Mouse (Mus musculus) right cerebral cortex, adult 18-20 months (tissue): Measurements from ENCODE around the gene Rpa1.
"Not testable (repeated sequence)": the region's sequence is repeated elsewhere in the genome, so short reads cannot be mapped to it uniquely, and the experiment has no call there.

ENCODE experiments used
- DNase-seq: peaks from one replicate; pipeline ENCODE4 v3.0.0; 2022; ENCODE audit warnings: mixed read lengths

The Rpa1 gene

GRCm38 (mm10) chr11:75348199-75348889, at the start of gene Rpa1, which contains the start of gene Smyd4:
Gene Rpa1, minus strand, starts transcription at chr11:75348324.
Gene Smyd4, plus strand, starts transcription at chr11:75348433.
- peak; percentile 97 for DNase-seq

DNA sequence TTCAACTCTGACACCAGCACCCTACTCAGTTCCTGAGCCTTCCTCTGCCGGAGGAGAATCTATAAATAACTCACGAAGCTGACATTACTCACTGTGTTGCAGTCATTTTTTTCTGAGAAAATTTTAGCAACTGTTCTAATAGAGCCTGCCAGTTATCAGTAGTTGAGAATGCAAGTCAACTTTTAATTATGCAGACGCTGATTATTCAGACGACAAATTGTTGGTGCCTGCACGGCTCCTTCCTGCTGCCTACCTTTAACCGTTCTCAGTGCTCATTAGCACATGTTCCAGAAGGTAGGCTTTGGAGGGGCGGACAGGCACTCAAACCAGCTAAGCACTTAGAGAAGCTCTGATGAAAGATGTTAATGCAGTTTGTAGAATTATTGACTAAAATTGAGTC, 49.3 kb upstream of the Rpa1 start:
- DNase-seq = no peak

DNA sequence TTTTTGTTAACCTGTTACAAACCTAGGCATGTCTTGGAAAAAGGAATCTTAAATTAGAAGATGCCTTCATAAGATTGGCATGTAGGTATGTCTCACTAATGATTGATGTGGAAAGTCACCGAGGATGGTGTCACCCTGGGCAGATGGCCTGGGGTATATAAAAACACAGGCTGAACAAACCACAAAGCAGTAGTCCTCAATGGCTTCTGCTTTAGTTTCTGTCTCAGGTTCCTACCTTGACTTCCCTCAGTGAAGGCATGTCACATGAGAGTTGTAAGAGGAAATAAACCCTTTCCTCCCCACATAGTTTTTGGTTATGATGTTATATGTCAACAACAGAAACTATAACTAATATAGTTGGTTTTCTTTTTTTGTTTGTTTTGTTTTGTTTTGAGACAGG, 47.5 kb upstream of the Rpa1 start:
- no peak for DNase-seq

GRCm38 (mm10) chr11:75383529-75383928, 35.4 kb upstream of the Rpa1 start:
- DNase-seq = not testable (repeated sequence)

DNA sequence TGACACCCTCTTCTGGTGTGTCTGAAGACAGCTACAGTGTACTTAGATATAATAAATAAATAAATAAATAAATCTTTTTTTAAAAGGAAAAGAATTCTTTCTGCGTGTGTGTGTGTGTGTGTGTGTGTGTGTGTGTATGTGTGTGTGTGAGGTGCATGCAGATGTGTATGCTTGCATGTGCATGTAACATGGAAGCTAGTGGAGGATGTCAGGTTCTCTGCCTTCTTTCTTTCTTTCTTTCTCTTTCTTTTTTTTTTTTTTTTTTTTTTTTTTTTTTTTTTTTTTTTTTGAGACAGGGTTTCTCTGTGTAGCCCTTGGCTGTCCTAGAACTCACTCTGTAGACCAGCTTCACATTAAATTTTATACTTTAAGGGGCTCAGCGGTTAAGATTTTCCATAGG, 30.7 kb upstream of the Rpa1 start:
- not testable (repeated sequence) for DNase-seq

DNA sequence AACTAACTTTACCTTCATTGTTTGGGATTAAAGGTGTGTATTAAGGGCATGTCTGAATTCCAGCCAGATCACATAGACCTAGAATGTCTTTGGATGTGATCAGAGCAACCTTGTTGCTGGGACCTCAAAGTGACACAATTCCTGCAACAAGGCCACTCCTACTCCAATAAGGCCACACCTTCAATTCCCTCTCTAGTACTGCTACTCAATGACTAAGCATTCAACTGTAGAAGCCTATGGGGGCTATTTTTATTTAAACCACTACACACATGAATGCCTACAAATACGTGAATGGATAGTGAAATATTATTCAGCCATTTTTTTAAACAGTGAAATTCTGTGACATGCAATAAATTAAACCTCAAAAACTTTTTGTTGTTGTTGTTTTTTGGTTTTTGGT, 29.0 kb upstream of the Rpa1 start:
- no peak for DNase-seq

- no peak for DNase-seq
Observed at GRCm38 (mm10) chr11:75355475-75355874, 7.4 kb upstream of the Rpa1 start.

DNA sequence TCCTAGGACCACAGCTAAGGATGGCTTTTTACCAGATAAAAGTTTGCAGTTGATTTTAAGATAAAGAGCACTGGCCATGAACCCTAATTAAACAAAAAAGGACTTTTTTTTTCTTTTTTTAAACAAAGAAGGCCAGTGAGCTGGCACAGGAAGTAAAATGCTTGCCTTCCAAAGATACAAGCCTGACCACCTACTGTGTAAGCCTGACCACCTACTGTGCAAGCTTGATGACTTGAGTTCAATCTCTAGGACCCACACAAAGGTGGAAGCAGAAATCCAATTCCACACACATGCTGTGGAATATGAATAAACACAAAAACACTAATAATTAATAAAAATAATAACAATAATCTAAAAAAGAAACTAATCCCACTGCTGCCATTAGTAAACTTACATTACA, 3.1 kb upstream of the Rpa1 start:
- DNase-seq = no peak

- no peak for DNase-seq
Observed at GRCm38 (mm10) chr11:75348890-75349261, 752 bp upstream of the Rpa1 start.

DNA sequence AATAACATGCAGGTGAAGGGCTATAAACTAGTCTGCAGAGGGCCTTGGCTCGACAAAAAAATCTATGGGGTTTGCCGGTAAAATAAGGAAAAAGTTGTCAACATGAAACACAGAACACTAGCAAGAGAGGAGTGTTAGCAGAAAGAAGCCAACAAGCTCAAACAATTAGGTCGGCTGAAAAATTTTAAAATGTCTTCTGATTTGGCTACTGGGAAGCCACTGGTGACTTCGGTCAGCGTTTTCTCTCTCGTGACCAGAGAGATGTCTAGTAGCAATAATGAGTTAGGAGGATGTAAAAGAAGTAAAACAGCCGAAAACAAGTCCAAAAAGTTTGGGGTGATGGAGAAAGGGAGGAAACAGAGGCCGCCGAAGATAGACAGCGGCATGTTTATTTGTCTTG, 528 bp downstream of the Rpa1 start:
- no peak for DNase-seq

GRCm38 (mm10) chr11:75347188-75347585, 937 bp downstream of the Rpa1 start:
- no peak for DNase-seq

- no peak for DNase-seq
Observed at GRCm38 (mm10) chr11:75346556-75347187, 1.5 kb downstream of the Rpa1 start.

DNA sequence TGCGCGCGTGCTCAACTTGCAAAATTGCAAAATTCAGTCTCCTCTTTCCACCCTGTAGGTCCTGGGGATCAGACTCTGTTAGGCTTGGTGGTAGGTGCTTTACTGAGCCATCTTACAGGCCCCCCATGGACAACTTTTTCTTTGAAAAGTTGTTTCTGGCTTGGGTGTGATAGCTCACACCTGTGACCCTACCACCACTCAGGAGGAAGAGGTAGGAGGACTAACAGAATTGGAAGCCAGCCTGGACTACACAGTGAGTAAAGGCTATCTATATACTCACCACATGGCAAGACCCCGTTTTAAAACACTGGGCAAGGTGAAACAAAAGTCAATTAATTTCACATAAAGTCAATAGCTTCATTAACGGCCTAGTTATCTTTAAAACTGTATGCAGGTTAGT, 3.4 kb downstream of the Rpa1 start:
- no peak for DNase-seq

- DNase-seq = no peak
Observed at GRCm38 (mm10) chr11:75344163-75344562, 4.0 kb downstream of the Rpa1 start.

DNA sequence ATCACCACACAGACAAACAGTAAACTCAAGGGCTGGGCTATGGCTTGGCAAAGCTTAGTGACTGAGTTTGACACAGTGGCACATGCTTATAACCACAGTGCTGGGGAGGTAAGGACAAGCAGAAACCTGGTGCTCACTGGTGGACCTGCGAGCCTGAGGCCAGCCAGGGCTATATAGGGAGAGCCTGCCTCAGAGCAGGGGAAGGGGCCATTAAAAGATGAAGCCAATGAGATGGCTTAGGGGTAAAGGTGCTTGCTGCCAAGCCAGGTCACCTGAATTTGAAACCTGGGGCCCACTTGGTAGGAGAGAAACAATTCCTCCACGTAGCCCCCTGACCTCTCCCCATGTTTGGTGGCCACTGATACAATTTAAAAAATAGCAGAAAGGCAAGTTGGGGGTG, 5.0 kb downstream of the Rpa1 start:
- DNase-seq = no peak

DNA sequence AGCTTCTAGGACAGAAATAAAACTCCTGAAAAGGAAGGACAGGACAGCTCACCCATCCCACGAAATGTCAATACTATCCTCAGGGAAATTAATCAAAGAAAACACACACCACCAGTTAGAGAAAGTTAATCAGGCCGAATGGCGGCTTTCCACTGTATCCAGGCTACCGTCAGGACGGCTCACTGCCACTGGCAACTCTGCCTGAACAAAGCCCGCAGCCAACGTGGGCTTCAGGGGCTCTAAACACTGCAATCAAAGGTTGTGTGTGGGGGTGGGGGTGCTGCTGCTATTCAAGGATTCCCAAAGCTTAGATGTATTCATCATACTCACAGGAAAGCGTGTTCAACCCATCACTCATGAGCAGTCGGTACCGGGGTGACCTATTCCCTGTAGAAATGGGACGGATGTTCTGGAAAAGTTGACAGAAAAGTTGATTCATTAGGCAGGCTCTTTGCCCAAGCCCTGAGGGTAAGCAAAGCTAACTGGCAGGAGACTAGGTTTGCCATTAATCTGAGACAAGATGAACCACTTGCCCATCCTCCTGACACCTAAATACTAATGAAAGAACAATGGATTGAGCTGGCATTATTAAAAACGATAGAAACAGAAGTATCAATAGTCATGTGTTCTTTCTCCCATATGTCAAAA, 7.3 kb downstream of the Rpa1 start:
- no peak for DNase-seq

GRCm38 (mm10) chr11:75340076-75340475, 8.0 kb downstream of the Rpa1 start:
- no peak for DNase-seq

GRCm38 (mm10) chr11:75337246-75337645, 10.9 kb downstream of the Rpa1 start:
- DNase-seq = no peak

- DNase-seq = no peak
Observed at GRCm38 (mm10) chr11:75336676-75337075, 11.4 kb downstream of the Rpa1 start.

- no peak for DNase-seq
Observed at GRCm38 (mm10) chr11:75325969-75326311, 22.2 kb downstream of the Rpa1 start.

DNA sequence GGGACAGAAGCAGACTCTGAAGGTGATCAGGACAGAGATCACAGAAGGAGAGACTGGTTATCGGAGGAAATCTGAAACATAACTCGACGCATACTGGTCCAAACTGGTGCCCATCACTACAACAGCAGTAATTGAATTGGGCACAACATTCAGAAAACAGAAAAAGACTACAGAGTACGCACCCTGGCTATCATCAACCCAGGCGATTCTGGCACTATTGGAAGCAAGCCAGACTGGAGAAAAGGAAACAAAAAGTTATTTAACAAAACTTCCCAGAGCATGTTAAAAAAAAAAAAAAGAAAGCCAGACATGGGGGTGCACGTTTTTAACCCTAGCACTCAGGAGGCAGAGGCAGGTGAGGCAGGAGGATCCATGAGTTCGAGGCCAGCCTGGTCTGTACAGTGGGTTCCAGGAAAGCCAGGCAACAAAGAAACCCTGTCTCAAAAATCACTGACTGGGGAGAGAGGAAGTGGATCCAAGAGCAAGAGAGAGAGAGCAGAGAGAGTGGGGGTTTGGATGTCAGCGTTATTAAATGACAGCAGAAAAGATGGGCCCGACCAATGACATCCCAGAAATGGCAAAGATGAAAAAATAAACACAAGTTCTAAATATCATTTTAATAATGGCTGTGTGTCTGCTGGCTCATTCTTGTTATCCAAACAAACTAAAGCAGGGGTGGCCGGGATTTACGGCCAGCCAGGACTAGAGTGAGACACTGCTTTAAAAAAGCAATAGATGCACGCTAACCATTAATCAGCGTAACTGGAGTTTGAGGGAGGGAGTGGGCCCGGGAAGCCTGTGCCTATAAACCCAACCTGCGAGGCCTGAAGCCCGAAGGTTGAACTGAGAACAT, 22.8 kb downstream of the Rpa1 start:
- no peak for DNase-seq

GRCm38 (mm10) chr11:75324433-75324832, 23.7 kb downstream of the Rpa1 start:
- DNase-seq = no peak

DNA sequence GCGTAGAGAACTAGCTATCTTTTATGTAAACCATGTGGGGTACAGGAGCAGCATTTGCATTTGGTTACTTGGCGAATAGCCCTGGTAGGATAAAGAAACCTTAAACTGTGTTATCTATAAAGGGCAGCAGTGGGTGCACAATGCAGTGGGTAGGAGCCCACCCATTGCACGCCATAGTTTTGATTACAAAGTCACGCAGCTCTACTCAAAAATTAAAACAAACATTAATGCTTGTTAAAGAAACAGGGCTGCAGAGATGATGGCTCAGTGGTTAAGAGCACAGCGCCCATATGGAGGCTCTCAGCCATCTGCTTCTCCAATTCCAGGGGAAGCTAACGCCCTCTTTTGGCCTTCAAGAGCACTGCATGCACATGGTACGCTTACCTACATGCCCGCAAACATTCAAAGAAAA, 24.8 kb downstream of the Rpa1 start:
- no peak for DNase-seq
